Mouse (Mus musculus) natural killer cell, adult 2 months (primary cell): ENCODE measurements around the gene Ptgis.

Experiments used
- DNase-seq, 2 experiments: peaks; one replicate each; pipeline ENCODE4 v3.0.0; 2022; ENCODE audit warnings: low spot score in 2 of 2

The Ptgis gene

DNA sequence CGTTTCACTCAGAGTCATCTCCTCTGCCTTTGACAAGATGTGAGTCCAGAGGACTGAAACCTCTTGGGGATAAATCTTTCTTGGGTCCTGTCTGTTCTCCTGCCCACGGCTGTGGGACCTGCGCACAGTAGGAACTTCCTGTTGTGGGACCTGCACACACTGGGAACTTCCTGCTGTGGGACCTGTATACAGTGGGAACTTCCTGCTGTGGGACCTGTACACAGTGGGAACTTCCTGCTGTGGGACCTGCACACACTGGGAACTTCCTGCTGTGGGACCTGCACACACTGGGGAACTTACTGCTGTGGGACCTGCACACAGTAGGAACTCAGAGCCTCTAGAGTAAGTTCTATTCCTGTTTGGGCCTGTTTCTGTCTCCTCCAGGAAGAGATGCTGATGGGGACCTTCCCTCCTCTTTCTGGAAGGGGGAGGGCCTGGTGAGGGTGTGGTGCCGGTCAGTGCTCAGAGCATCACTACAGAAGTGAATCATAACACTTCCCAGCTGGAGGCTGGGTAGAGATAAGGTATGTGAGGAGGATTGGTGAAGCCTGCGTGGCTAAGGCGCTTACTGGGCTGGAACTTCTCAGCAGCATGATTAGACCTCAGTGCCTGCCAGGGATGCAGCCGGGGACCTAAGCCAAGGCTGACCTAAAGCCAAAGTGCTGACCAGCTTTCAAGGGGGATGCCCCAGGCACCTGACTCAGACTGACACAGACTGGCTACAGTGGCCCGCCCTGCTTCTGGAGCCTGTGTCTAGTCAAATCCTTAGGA is 22.8 kb upstream of the Ptgis start:
- DNase-seq = no peak

DNA sequence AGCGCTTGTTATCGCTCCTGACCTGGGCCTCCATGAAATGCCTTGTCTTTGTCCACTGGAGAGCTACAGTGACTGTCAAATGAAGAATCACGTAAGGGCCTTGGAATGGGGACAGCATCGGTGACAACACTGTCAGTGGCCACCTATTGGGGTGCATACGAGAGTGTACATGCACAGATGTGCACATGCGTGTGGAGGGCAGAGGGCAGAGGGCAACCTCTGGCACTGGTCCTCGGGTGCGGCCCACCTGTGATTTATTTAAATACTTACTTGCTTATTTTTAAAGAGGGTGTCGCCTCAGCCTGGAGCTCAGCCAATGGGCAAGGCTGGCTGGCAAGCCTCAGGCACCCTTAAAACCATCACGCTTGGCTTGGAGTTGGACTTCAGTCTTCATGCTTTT is 22.0 kb upstream of the Ptgis start:
- no peak for DNase-seq

GRCm38 (mm10) chr2:167261106-167261505 is 20.7 kb upstream of the Ptgis start:
- DNase-seq = no peak

DNA sequence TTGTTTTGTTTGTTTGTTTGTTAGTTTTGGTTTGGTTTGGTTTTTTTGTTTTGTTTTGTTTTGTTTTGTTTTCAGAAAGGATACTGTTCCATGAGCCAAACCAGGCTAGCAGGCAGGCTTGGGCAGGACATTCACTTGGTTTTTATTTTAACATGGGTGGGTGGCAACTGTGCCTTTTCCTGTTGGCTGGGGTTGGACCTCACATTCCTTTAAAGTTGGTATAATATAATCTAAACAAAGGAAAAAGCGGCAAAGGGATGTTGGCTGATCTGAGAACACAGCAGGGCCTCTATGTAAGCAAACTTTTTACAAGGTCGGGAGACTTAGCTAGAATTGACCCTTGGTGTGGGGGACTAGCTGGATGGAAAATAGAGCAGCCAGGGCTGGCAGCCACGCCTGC is 17.4 kb upstream of the Ptgis start:
- DNase-seq = no peak

DNA sequence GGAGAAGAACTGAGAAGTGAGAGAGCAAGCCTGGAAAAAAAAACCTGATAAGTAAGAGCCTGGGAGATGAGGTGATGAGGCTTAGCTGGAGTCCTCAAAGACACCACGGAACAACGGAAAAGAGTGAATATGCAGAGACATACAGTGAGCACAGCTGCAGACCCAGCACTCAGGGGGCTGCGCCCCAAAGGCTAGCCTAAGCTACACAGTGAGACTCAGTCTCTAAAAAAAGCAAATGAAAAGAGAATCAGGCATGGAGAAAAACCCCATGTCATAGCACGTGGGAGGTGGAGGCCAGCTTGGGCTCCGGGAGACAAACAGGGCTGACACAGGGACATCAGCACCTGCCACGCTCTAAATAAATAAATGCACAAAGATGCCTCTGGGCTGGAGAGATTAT is 14.4 kb upstream of the Ptgis start:
- DNase-seq = no peak

- DNase-seq = no peak
These were observed 13.8 kb upstream of the Ptgis start for GRCm38 (mm10) chr2:167254185-167254584.

- DNase-seq = no peak
These were observed 13.1 kb upstream of the Ptgis start for GRCm38 (mm10) chr2:167253476-167253875.

- no peak for DNase-seq
These were observed 11.8 kb upstream of the Ptgis start for GRCm38 (mm10) chr2:167252057-167252687.

DNA sequence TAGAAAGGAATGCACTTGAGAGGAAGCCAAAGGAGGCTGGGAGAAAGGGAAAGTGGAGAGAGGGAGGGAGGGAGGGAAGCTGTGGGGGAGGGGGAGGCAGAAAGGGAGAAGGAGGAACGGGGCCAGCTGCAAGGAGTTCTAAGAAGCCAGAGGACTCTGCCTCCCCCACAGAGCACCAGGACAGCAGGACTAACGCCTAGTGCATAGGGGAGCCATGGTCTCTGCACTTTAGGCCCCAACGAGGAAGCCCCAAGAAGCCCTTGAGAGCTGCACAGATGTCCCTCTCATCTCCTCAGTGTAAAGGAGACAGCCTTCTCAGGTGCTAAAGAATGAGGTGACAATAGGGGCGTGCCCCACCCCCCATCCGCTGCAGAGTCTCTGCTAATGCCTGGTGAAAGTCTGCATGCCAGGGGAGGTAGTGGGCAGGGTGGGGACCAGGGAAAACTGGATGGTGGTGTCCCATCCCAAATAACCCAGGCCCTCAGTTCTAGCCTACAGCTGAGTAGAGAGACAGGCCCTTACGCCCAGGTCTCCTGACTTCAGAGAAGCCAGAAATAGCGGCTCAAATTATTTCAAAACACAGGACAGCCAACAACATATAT is 10.4 kb upstream of the Ptgis start:
- no peak for DNase-seq

DNA sequence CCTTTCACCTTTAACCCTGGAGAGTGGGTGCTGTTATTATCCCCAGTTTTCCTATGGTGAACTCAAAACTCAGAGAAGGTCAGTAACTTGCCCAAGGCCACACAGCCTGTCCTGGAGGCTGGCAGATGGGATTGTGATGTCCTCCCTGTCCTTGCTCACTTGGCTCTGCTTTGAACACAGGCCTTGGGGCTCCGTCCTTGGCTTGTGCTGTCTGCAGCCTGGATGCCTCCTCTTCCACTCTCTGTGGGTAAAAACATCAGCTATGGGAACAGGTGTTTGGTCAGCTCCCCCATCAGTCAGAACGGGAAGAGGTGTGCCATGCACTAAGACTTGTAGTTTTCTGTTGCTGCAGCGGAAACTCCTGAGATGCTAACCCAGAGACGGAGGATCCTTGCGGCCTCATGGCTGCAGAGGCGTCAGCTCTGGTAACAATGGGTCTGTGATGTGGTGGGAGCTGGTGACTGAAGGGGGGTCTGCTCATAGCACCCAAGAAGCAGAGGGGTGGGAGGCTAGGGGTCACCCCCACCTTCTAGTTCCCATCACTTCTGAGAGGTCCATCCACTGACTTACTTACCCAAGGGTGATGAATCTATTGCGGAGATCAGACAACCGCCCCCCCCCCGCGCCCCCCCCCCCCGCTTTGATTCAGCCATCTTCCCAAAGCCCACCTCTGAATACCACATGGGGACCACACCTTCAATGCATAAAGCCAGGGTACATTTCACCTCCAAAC is 9.8 kb upstream of the Ptgis start:
- DNase-seq = no peak

- DNase-seq = no peak
These were observed 9.2 kb upstream of the Ptgis start for GRCm38 (mm10) chr2:167249591-167249990.

GRCm38 (mm10) chr2:167247823-167248222 is 7.4 kb upstream of the Ptgis start:
- no peak for DNase-seq

DNA sequence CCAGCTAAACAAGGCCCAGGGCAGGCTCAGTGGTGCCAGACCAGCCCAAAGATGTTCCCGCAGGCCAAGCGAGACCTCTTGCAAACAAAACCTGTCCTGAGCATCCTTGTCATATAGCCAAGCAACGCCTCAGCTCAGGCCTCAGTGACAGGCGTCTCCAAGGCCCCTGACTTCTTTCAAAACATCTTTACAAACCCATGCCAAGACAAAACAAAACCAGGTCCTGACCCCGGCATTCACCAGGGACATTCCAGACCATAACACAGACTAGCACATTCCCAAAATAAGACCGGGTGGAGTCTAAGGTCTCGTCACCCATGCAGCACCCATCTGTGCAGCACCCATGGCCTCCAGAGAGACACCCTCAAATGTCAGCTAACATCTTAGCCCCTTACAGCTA is 6.3 kb upstream of the Ptgis start:
- no peak for DNase-seq

DNA sequence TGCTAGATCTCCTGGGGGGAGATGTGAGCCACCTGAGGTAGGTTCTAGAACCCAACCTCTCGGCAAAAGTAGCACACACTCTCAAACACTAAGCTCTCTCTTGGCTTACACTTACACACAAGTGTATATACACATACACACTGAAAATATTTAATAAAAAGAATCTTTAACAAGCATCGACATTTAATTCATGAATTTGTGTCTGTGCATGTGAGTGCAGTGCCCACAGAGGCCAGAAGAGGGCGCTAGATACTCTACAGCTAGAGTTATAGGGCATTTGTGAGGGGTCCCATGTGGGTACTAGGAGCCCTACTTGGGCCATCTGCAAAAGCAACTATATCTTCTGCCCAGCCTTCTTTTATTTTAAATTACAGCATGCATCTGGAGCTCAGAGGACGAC is 4.5 kb upstream of the Ptgis start:
- no peak for DNase-seq

- DNase-seq = no peak
These were observed 3.6 kb upstream of the Ptgis start for GRCm38 (mm10) chr2:167243831-167244563.

GRCm38 (mm10) chr2:167239262-167239661 is 1.1 kb downstream of the Ptgis start:
- DNase-seq = no peak

GRCm38 (mm10) chr2:167237224-167237623 is 3.2 kb downstream of the Ptgis start:
- DNase-seq = no peak

DNA sequence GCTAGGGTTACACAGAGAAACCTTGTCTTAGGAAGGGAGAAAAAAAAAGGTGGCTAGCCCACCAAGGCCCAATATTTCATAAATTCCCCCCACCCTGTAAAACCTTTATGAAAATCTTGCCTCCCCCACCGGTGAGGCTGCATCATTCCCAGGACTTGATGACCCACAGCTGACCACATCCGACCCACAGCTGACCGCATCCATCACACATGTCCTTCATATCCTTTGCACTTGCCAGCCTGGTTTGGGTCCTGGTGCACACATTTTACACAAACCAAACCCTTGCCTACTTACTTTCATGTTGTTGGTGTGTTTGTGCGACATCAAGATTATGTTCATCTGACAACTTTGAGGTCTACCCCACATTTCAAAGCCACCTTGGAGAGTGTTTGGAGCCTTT is 4.2 kb downstream of the Ptgis start:
- no peak for DNase-seq

GRCm38 (mm10) chr2:167235338-167236018 is 4.9 kb downstream of the Ptgis start:
- DNase-seq = no peak

- DNase-seq = no peak
These were observed 6.6 kb downstream of the Ptgis start for GRCm38 (mm10) chr2:167233771-167234170.

DNA sequence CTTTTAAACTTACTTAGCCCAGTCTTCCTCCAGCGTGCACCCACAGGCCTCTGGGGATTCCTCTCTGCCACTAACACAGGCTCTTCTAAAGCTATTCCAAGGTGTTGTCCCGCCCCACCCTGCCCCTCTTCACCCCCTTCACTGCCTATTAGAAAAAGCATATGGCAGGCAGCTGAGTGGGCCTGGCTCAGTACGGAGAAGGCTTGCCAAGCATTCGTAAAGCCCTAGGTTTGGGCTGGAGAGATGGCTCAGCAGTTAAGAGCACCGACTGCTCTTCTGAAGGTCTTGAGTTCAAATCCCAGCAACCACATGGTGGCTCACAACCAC is 7.4 kb downstream of the Ptgis start:
- no peak for DNase-seq
